Mouse (Mus musculus): ENCODE data around the gene Pinlyp. TPM values are rescaled to one million over a fixed set of nuclear protein-coding genes. Genes with fewer than 3 reads are reported as not detected.

The Pinlyp gene
- total RNA-seq, 2 experiments from 2014 or later, result not detected

Other genes with a start within 250 kb of the Pinlyp start
- 10 to 100 TPM; 20.5 to 21.1 TPM for gene Zfp61, start 244.9 kb downstream of the Pinlyp start, total RNA-seq (2021)
- gene Zfp94, start 229.5 kb downstream of the Pinlyp start, total RNA-seq (2021), result 10 to 100 TPM; 13.3 to 13.9 TPM
- gene Tescl, start 212.2 kb downstream of the Pinlyp start, total RNA-seq (2021), result not detected
- not detected for gene Lypd5, start 196.9 kb downstream of the Pinlyp start, total RNA-seq (2021)
- gene Kcnn4, start 175.9 kb downstream of the Pinlyp start, total RNA-seq (2021), result under 1 TPM; 0.41 to 0.81 TPM
- 10 to 100 TPM; 29.1 to 33.8 TPM for gene Smg9, start 146.5 kb downstream of the Pinlyp start, total RNA-seq (2021)
- not detected for gene Irgc1, start 93.8 kb downstream of the Pinlyp start, total RNA-seq (2021)
- gene Plaur, start 83.6 kb downstream of the Pinlyp start, total RNA-seq (2021), result 1 to 10 TPM in 1 of 2 experiments, under 1 TPM in 1; 0.76 to 1.0 TPM
- gene Cadm4, start 64.1 kb downstream of the Pinlyp start, total RNA-seq (2021), result 100 to 1,000 TPM; 220 to 227 TPM
- gene Zfp428, start 39.1 kb downstream of the Pinlyp start, total RNA-seq (2021), result 10 to 100 TPM; 38.1 to 43.3 TPM
- not detected for gene AC161166.1, start 33.7 kb downstream of the Pinlyp start, total RNA-seq (2021)
- 10 to 100 TPM; 87.5 to 89.7 TPM for gene Irgq, start 15.4 kb downstream of the Pinlyp start, total RNA-seq (2021)
- gene Xrcc1, start 171 bp upstream of the Pinlyp start, total RNA-seq (2021), result 10 to 100 TPM; 41.0 to 46.8 TPM
- 1 to 10 TPM; 8.2 to 8.6 TPM for gene Ethe1, start 41.4 kb upstream of the Pinlyp start, total RNA-seq (2021)
- gene Zfp575, start 41.5 kb upstream of the Pinlyp start, total RNA-seq (2021), result 1 to 10 TPM; 5.8 to 6.3 TPM
- gene Phldb3, start 64.6 kb upstream of the Pinlyp start, total RNA-seq (2021), result under 1 TPM; 0.28 to 0.60 TPM
- gene Lypd3, start 90.4 kb upstream of the Pinlyp start, total RNA-seq (2021), result 1 to 10 TPM; 1.2 to 1.3 TPM
- not detected for gene Tex101, start 130.6 kb upstream of the Pinlyp start, total RNA-seq (2021)
- gene BC049730, start 163.1 kb upstream of the Pinlyp start, total RNA-seq (2021), result not detected
- gene Gm4763, start 180.8 kb upstream of the Pinlyp start, total RNA-seq (2021), result not detected
- gene Cd177, start 214.2 kb upstream of the Pinlyp start, total RNA-seq (2021), result not detected
- not detected for gene Ceacam10, start 231.1 kb upstream of the Pinlyp start, total RNA-seq (2021)

Measured in layer of hippocampus, postnatal 14 days (tissue).